Mouse (Mus musculus) olfactory bulb, adult 2 months (tissue): ENCODE measurements at regions not wholly inside any gene's neighbourhood (a gene's known extent, or its start where the extent isn't known, plus 50 kb on each side); places are given as distances from the start of the nearest gene placed in this dataset.

Experiments
- CTCF ChIP-seq: fragments of 200-500 bp; IDR thresholded peaks from 2 replicates; pipeline ENCODE4 v1.5.1; 2012; ENCODE audit warnings: low read depth, mild to moderate bottlenecking, low read length, moderate library complexity; ENCODE audit not compliant: insufficient read depth
- POLR2A ChIP-seq: fragments of 200-500 bp; IDR thresholded peaks from 2 replicates; pipeline ENCODE4 v1.6.1; 2012; ENCODE audit warnings: mild to moderate bottlenecking, low read depth, low read length, moderate library complexity; ENCODE audit not compliant: insufficient read depth

- TF ChIP-seq POLR2A (no peak), CTCF (no peak)
Observed at GRCm38 (mm10) chr7:34541906-34542305, 114.6 kb downstream of the Kctd15 start.
